Mouse (Mus musculus): ENCODE measurements at regions not wholly inside any gene's neighbourhood (a gene's known extent, or its start where the extent isn't known, plus 50 kb on each side); places are given as distances from the start of the nearest gene placed in this dataset.

DNA sequence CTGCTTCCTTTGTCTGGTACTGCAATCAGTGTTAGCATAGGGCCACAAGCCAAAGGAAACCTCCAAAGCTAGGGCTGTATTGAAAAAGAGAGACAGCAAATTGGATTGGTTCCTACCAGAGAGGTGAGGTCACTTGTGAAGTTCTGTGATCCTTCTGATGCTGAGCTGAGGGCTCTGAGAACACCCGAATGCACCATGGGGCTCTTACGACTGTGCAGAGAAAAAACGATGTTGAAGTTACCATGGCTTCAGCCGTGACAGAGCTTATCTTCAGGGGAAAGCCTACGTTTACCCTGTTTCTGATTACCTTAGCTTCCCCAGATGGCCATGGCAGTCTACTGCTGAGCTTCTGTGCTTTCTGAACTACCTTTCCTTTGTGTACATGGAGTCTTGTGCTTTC, 53.9 kb upstream of the Fmo9 start:
- H3K9ac ChIP-seq (replicated peaks; ENCODE audit: low read length, poor library complexity, severe bottlenecking), result no peak overlapping the region
- H3K4me1 ChIP-seq (ENCODE audit: insufficient read depth, low read length), result no peaks in the 10 kb centered on the region
- no peaks in the 10 kb centered on the region for H3K9me3 ChIP-seq (ENCODE audit: low read length)
- DNase-seq (ENCODE audit: low spot score) (no peak), ATAC-seq (ENCODE audit: low FRiP score) (no peak)
- no peaks in the 10 kb centered on the region for H3K36me3 ChIP-seq (ENCODE audit: insufficient read depth, low read length)
- no peaks in the 10 kb centered on the region for H3K27me3 ChIP-seq (ENCODE audit: insufficient read depth, low read length)
- whole genome bisulfite sequencing, result 65% methylated on average over 5 of the region's 5 CpGs
- no peak for TF ChIP-seq CTCF (IDR thresholded peaks at IDR 0.05)
- H3K27ac ChIP-seq (ENCODE audit: low read depth, low read length), result no peak overlapping the region
- H3K4me2 ChIP-seq (ENCODE audit: low read depth, low read length, poor library complexity, severe bottlenecking), result no peak overlapping the region
- H3K4me3 ChIP-seq (ENCODE audit: low read depth, low read length), result no peak overlapping the region

GRCm38 (mm10) chr1:166738029-166738428, 56.4 kb upstream of the Fmo9 start:
- Histone ChIP-seq H3K4me3 (ENCODE audit: low read depth, low read length) (no peak overlapping the region), H3K27me3 (ENCODE audit: insufficient read depth, low read length) (no peaks in the 10 kb centered on the region), H3K36me3 (ENCODE audit: insufficient read depth, low read length) (no peaks in the 10 kb centered on the region), H3K4me1 (ENCODE audit: insufficient read depth, low read length) (no peaks in the 10 kb centered on the region), H3K9ac (replicated peaks; ENCODE audit: low read length, poor library complexity, severe bottlenecking) (no peak overlapping the region), H3K27ac (ENCODE audit: low read depth, low read length) (no peak overlapping the region), H3K9me3 (ENCODE audit: low read length) (no peaks in the 10 kb centered on the region), H3K4me2 (ENCODE audit: low read depth, low read length, poor library complexity, severe bottlenecking) (no peak overlapping the region)
- 0% methylated on average over 2 of the region's 2 CpGs for WGBS
- DNase-seq (ENCODE audit: low spot score) (peak; percentile 55), ATAC-seq (ENCODE audit: low FRiP score) (no peak)
- peak; percentile 83 for TF ChIP-seq CTCF (IDR thresholded peaks at IDR 0.05)

- ATAC-seq (ENCODE audit: low FRiP score) (no peak), DNase-seq (ENCODE audit: low spot score) (peak; percentile 44)
- no peak for TF ChIP-seq CTCF (IDR thresholded peaks at IDR 0.05)
Measured at GRCm38 (mm10) chr1:166750236-166750635, 68.6 kb upstream of the Fmo9 start.

GRCm38 (mm10) chr1:166750777-166751176, 69.1 kb upstream of the Fmo9 start:
- H3K4me3 ChIP-seq (ENCODE audit: low read depth, low read length), result no peak overlapping the region
- no peak overlapping the region for H3K4me2 ChIP-seq (ENCODE audit: low read depth, low read length, poor library complexity, severe bottlenecking)
- H3K27me3 ChIP-seq (ENCODE audit: insufficient read depth, low read length), result no peaks in the 10 kb centered on the region
- no peak overlapping the region for H3K27ac ChIP-seq (ENCODE audit: low read depth, low read length)
- no peaks in the 10 kb centered on the region for H3K36me3 ChIP-seq (ENCODE audit: insufficient read depth, low read length)
- no peak overlapping the region for H3K9ac ChIP-seq (replicated peaks; ENCODE audit: low read length, poor library complexity, severe bottlenecking)
- WGBS, result 83% methylated on average over 4 of the region's 4 CpGs
- ATAC-seq (ENCODE audit: low FRiP score) (no peak), DNase-seq (ENCODE audit: low spot score) (no peak)
- H3K4me1 ChIP-seq (ENCODE audit: insufficient read depth, low read length), result no peaks in the 10 kb centered on the region
- no peak for TF ChIP-seq CTCF (IDR thresholded peaks at IDR 0.05)
- H3K9me3 ChIP-seq (ENCODE audit: low read length), result no peaks in the 10 kb centered on the region

More at GRCm38 (mm10) chr1:166750236-166750635, 68.6 kb upstream of the Fmo9 start:
- Histone ChIP-seq H3K9ac (replicated peaks; ENCODE audit: low read length, poor library complexity, severe bottlenecking) (no peak overlapping the region), H3K4me2 (ENCODE audit: low read depth, low read length, poor library complexity, severe bottlenecking) (no peak overlapping the region), H3K4me1 (ENCODE audit: insufficient read depth, low read length) (no peaks in the 10 kb centered on the region), H3K9me3 (ENCODE audit: low read length) (no peaks in the 10 kb centered on the region), H3K27ac (ENCODE audit: low read depth, low read length) (no peak overlapping the region), H3K36me3 (ENCODE audit: insufficient read depth, low read length) (no peaks in the 10 kb centered on the region), H3K4me3 (ENCODE audit: low read depth, low read length) (no peak overlapping the region), H3K27me3 (ENCODE audit: insufficient read depth, low read length) (no peaks in the 10 kb centered on the region)
- 72% methylated on average over 4 of the region's 4 CpGs for WGBS

GRCm38 (mm10) chr1:166751436-166751835, 69.8 kb upstream of the Fmo9 start:
- no peaks in the 10 kb centered on the region for H3K36me3 ChIP-seq (ENCODE audit: insufficient read depth, low read length)
- H3K27ac ChIP-seq (ENCODE audit: low read depth, low read length), result no peak overlapping the region
- DNase-seq (ENCODE audit: low spot score), result no peak
- WGBS, result 93% methylated on average over 3 of the region's 3 CpGs
- no peak overlapping the region for H3K4me3 ChIP-seq (ENCODE audit: low read depth, low read length)
- no peaks in the 10 kb centered on the region for H3K9me3 ChIP-seq (ENCODE audit: low read length)
- H3K27me3 ChIP-seq (ENCODE audit: insufficient read depth, low read length), result no peaks in the 10 kb centered on the region
- no peak overlapping the region for H3K4me2 ChIP-seq (ENCODE audit: low read depth, low read length, poor library complexity, severe bottlenecking)
- ATAC-seq (ENCODE audit: low FRiP score), result no peak
- no peak for TF ChIP-seq CTCF (IDR thresholded peaks at IDR 0.05)
- no peak overlapping the region for H3K9ac ChIP-seq (replicated peaks; ENCODE audit: low read length, poor library complexity, severe bottlenecking)
- H3K4me1 ChIP-seq (ENCODE audit: insufficient read depth, low read length), result no peaks in the 10 kb centered on the region

- TF ChIP-seq CTCF (IDR thresholded peaks at IDR 0.05), result no peak
- 90% methylated on average over 6 of the region's 6 CpGs for WGBS
- no peak overlapping the region for H3K4me3 ChIP-seq (ENCODE audit: low read depth, low read length)
- no peak overlapping the region for H3K4me2 ChIP-seq (ENCODE audit: low read depth, low read length, poor library complexity, severe bottlenecking)
- H3K36me3 ChIP-seq (ENCODE audit: insufficient read depth, low read length), result no peaks in the 10 kb centered on the region
- H3K9me3 ChIP-seq (ENCODE audit: low read length), result no peaks in the 10 kb centered on the region
- ATAC-seq (ENCODE audit: low FRiP score), result no peak
- H3K9ac ChIP-seq (replicated peaks; ENCODE audit: low read length, poor library complexity, severe bottlenecking), result no peak overlapping the region
- no peak overlapping the region for H3K27ac ChIP-seq (ENCODE audit: low read depth, low read length)
- H3K4me1 ChIP-seq (ENCODE audit: insufficient read depth, low read length), result no peaks in the 10 kb centered on the region
- H3K27me3 ChIP-seq (ENCODE audit: insufficient read depth, low read length), result no peaks in the 10 kb centered on the region
- DNase-seq (ENCODE audit: low spot score), result no peak
Measured at GRCm38 (mm10) chr1:166752990-166753709, 71.5 kb upstream of the Fmo9 start.
